Mouse (Mus musculus) testis, adult 2 months (tissue): ENCODE measurements around the gene Esrra.

Experiments
- CTCF ChIP-seq: fragments of 200-500 bp; IDR thresholded peaks from 2 replicates; pipeline ENCODE4 v1.5.1; 2012; ENCODE audit warnings: low read depth, mild to moderate bottlenecking, inconsistent platforms, low read length, moderate library complexity; ENCODE audit not compliant: control insufficient read depth, insufficient read depth, insufficient replicate concordance
- POLR2A ChIP-seq: fragments of 200-500 bp; IDR thresholded peaks from 2 replicates; pipeline ENCODE4 v1.6.1; 2012; ENCODE audit warnings: low read depth, mild to moderate bottlenecking, inconsistent platforms, low read length, moderate library complexity; ENCODE audit not compliant: control insufficient read depth

- TF ChIP-seq CTCF (no peak), POLR2A (peak; percentile 70)
Observed at GRCm38 (mm10) chr19:6941372-6942248, 20.0 kb upstream of the Esrra start, which contains the start of gene Bad.
